In genomic region chr3:122728852-122729600, GRCm38 (mm10) we compare ENCODE assay signal across 8 mouse cellular contexts. TPM values are rescaled to one million over a fixed set of nuclear protein-coding genes. Genes with fewer than 3 reads are reported as not detected.
A peak's percentile ranks its signal among the peaks of the same experiment; 100 is the strongest.
DNase-seq lines count a peak whose midpoint lies in the region; ATAC-seq and TF ChIP-seq lines count a peak whose summit lies in the region.

TSS of gene Pde5a (plus strand) at chr3:122728947.

- DNase-seq in CD8-positive naive resting alpha-beta T cell, adult 2 months (ENCODE audit: low read depth in 2 of 2, low spot score in 2 of 2) = peak; percentile 43 to 58
- DNase-seq in cerebellum, adult 11 months = peak; percentile 7
- DNase-seq in heart, postnatal 25 days (ENCODE audit: low spot score) = peak; percentile 55
- peak; percentile 91 to 93 for DNase-seq in kidney, postnatal 4 days
- peak; percentile 94 for DNase-seq in lung, embryonic 14.5 days
- DNase-seq in testis, postnatal 10 days (ENCODE audit: low spot score) = peak; percentile 92

- H3K27me3 ChIP-seq in forebrain, embryonic 16.5 days (replicated peaks; ENCODE audit: control insufficient read depth, insufficient read depth, low read length) = no peaks in the 10 kb centered on the region
- no peaks in the 10 kb centered on the region for H3K27me3 ChIP-seq in lung, embryonic 14.5 days (ENCODE audit: insufficient read depth, low read length)
- H3K27me3 ChIP-seq in neural tube, embryonic 15.5 days (replicated peaks) = no peaks in the 10 kb centered on the region

- H3K36me3 ChIP-seq in forebrain, embryonic 16.5 days (ENCODE audit: control insufficient read depth, insufficient read depth) = no peaks in the 10 kb centered on the region
- no peaks in the 10 kb centered on the region for H3K36me3 ChIP-seq in lung, embryonic 14.5 days (ENCODE audit: insufficient read depth)
- no peaks in the 10 kb centered on the region for H3K36me3 ChIP-seq in neural tube, embryonic 15.5 days

- H3K27ac ChIP-seq in forebrain, embryonic 16.5 days (ENCODE audit: low read length) = peak within 1 kb of the TSS; percentile 87
- H3K27ac ChIP-seq in lung, embryonic 14.5 days (ENCODE audit: low read depth) = peak within 1 kb of the TSS; percentile 96
- H3K27ac ChIP-seq in neural tube, embryonic 15.5 days (replicated peaks) = peak within 1 kb of the TSS; percentile 77

- H3K9me3 ChIP-seq in forebrain, embryonic 16.5 days (ENCODE audit: control insufficient read depth, low read length) = no peaks in the 10 kb centered on the region
- H3K9me3 ChIP-seq in lung, embryonic 14.5 days (ENCODE audit: low read depth, low read length) = no peaks in the 10 kb centered on the region
- H3K9me3 ChIP-seq in neural tube, embryonic 15.5 days (replicated peaks) = no peaks in the 10 kb centered on the region

- H3K4me1 ChIP-seq in forebrain, embryonic 16.5 days (replicated peaks; ENCODE audit: control insufficient read depth, insufficient read depth, low read length) = peaks cover 11% of the 10 kb centered on the region
- H3K4me1 ChIP-seq in lung, embryonic 14.5 days (ENCODE audit: insufficient read depth) = no peaks in the 10 kb centered on the region
- H3K4me1 ChIP-seq in neural tube, embryonic 15.5 days = peaks cover 22% of the 10 kb centered on the region

- peak within 1 kb of the TSS; percentile 95 for H3K4me2 ChIP-seq in forebrain, embryonic 16.5 days (ENCODE audit: low read length)
- peak within 1 kb of the TSS; percentile 69 for H3K4me2 ChIP-seq in lung, embryonic 14.5 days
- H3K4me2 ChIP-seq in neural tube, embryonic 15.5 days = peak within 1 kb of the TSS; percentile 82

- H3K9ac ChIP-seq in forebrain, embryonic 16.5 days (replicated peaks; ENCODE audit: low read depth, low read length) = peak within 1 kb of the TSS; percentile 95
- H3K9ac ChIP-seq in lung, embryonic 14.5 days = peak within 1 kb of the TSS; percentile 84
- H3K9ac ChIP-seq in neural tube, embryonic 15.5 days (replicated peaks) = peak within 1 kb of the TSS; percentile 70

- WGBS in forebrain, embryonic 16.5 days = under 1% methylated on average over 49 of the region's 49 CpGs
- under 1% methylated on average over 49 of the region's 49 CpGs for WGBS in lung, embryonic 14.5 days
- WGBS in neural tube, embryonic 15.5 days = under 1% methylated on average over 49 of the region's 49 CpGs

- intact Hi-C loops in heart, postnatal 25 days (cut with DNase I) = loop anchor here (1.0 to 10.0 kb wide), 2 partner anchors 82 to 224 kb away; no protein-coding TSS in a partner anchor

- H3K4me3 ChIP-seq in forebrain, embryonic 16.5 days (replicated peaks; ENCODE audit: low read length) = peak within 1 kb of the TSS; percentile 77
- peak within 1 kb of the TSS; percentile 65 for H3K4me3 ChIP-seq in lung, embryonic 14.5 days (ENCODE audit: low read depth, low read length)
- peak within 1 kb of the TSS; percentile 83 for H3K4me3 ChIP-seq in neural tube, embryonic 15.5 days (replicated peaks)

- peak; percentile 57 for ATAC-seq in forebrain, embryonic 16.5 days
- ATAC-seq in lung, embryonic 14.5 days (ENCODE audit: insufficient read depth) = peak; percentile 65
- peak; percentile 72 for ATAC-seq in neural tube, embryonic 15.5 days (ENCODE audit: low FRiP score)

- peak; percentile 87 for TF ChIP-seq CTCF in lung, embryonic 14.5 days (IDR thresholded peaks at IDR 0.05; ENCODE audit: low read depth)

RNA-seq across cellular contexts. Expression of gene Pde5a, which starts in this region (rescaled TPM):
- 2.8 and 3.2 TPM in 2 replicates for polyA plus RNA-seq in forebrain, embryonic 16.5 days (2015; fragmentation: Nextera tagmentation; extraction: Ambion mirVana)
- 1 to 10 TPM; 5.0 to 6.2 TPM for total RNA-seq in heart, postnatal 25 days (2021)
- 55.0 and 57.4 TPM in 2 replicates for polyA plus RNA-seq in lung, embryonic 14.5 days (2014; fragmentation: Nextera tagmentation; extraction: Ambion mirVana)
- 1.2 and 3.1 TPM in 2 replicates for polyA plus RNA-seq in neural tube, embryonic 15.5 days (2015; fragmentation: Nextera tagmentation; extraction: Ambion mirVana)

Comparison
In these comparisons a context has a peak if more than half of its experiments do, and no peak if none do; other contexts are left out.
1. Peak in every context shown above with its lines: DNase-seq, ATAC-seq, H3K4me3 ChIP-seq and H3K27ac ChIP-seq.
2. RNA of gene Pde5a (polyA plus RNA-seq): 55.0 to 57.4 TPM in lung, embryonic 14.5 days; 2.8 to 3.2 TPM in forebrain, embryonic 16.5 days and 1.2 to 3.1 TPM in neural tube, embryonic 15.5 days; every median in the first group is over 10 times any median in the second.
3. DNase-seq: peak in every context shown above with its lines; median percentile 94 in lung, embryonic 14.5 days; 92 in kidney, postnatal 4 days; 92 in testis, postnatal 10 days; 55 in heart, postnatal 25 days; 50 in CD8-positive naive resting alpha-beta T cell, adult 2 months; 7 in cerebellum, adult 11 months.